Mouse (Mus musculus): ENCODE data around the gene Gpsm1.

DNA sequence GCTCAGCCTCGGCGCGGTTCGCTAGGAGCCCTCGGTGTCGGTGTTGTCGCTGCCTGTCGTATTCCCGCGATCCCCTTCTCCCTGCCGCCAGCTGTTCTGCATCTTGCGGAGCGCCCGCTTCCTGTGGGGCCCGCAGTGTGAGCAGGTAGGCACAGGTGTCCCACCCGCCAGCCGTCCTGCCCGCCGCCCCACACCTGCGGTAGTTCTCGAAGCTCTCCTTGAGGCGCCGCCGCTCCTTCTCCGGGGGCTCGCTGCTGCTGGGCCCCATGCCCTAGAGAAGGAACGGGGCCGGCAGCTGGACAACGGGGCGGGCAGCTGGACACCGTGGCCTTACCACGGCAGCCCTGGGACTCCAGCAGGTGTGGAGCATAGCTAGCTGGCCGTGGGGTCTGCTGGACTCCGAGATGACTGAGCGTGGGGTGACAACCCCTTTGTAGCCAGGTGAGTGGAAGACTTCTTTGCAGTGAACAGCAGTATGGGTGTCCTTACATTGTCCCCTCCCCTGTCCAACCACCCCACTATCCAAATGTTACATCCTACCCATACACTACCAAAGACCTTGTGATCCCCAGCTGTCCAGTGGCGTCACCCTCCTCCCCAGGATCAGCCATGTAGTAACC, 37.1 kb downstream of the Gpsm1 start:
- no peak for TF ChIP-seq POLR2A (IDR thresholded peaks at IDR 0.05; ENCODE audit: extremely low read depth, insufficient read depth, low read length)
- no peak for TF ChIP-seq CTCF (IDR thresholded peaks at IDR 0.05; ENCODE audit: low read depth, low read length)
